Mouse (Mus musculus) cerebellum, adult 8-10 months (tissue): Measurements from ENCODE around the gene Nfkbil1.
A peak's percentile ranks its signal among the peaks of the same experiment; 100 is the strongest.

Experiments used
- DNase-seq: peaks from one replicate; pipeline ENCODE4 v3.0.0; 2022

Nfkbil1 gene

DNA sequence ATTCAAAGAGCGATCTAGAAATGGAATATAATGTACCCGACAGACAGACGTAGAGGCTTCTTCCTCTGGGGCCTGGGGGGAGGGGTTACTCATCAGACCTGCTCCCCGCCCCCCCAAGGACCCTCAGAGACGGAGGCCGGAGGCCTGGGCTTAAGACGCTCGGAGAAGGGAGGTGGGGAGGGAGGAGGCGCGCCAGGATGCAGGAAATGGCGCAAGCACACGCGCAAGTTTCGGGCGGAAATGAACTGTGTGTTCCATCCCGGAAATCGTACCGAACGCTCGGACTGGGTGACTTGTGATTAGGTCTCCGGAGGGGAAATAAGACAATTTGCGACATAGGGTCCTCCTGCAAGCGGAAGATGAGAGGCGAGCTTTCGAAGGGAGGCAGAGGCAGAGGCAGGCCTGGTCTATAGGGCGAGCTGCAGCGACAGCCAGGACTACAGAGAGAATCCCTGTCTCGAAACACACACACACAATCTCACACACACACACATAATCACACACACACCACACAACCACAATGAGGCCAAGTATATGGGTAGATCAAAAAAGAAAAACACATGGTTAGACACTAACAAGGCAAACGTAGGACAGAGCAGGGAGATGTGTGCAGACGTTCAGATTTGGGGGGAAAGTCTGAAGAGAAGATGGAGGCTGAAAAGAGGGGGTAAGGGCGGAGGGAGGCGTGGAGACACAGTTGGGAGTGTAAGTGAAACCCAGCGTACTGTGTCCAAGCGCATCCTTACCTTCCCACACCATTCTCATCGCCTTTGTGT lies at the start of gene Nfkbil1:
Gene Nfkbil1 (minus strand): TSS at position 179 of the 776 bp plus-strand sequence.
- DNase-seq = peak; percentile 86

- DNase-seq = no peak
Measured at GRCm38 (mm10) chr17:35280276-35280675, 44.7 kb upstream of the Nfkbil1 start.

DNA sequence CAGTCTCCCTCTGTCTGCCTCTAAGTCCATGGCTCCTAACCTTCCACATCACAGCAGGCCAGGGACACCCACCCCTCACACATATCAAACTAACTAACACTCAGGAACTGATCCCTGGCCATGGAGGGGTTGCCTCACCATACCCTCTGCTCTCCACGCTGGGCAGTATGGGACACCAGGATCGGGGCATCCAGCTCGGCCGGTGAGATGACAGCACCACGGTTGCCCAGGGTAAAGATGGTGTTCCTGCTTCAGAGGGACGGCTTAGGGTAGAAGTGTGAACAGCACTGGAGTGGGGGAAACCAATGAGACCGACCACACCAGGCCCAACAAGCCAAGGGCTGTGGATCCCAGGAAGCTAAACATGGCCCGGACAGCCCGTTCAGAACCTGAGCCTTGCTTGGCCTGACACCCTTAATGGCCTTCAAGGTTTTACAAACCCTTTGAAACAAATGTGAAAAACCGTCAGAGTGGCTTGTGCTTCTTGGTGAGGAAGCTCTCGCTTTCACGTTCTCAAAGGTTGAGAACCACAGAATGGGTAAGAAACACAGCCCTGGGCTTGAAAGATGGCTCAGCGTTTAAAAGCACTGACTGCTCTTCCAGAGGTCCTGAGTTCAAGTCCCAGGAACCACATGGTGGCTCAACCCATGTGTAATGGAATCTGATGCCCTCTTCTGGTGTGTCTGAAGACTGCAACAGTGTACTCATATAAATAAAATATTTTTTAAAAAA lies 43.5 kb upstream of the Nfkbil1 start:
- no peak for DNase-seq

GRCm38 (mm10) chr17:35278049-35278448 lies 42.5 kb upstream of the Nfkbil1 start:
- DNase-seq = no peak

GRCm38 (mm10) chr17:35276304-35276864 lies 40.8 kb upstream of the Nfkbil1 start:
- DNase-seq = no peak

- DNase-seq = peak; percentile 82
Measured at GRCm38 (mm10) chr17:35274770-35275169, 39.2 kb upstream of the Nfkbil1 start.

- DNase-seq = no peak
Measured at GRCm38 (mm10) chr17:35272249-35272648, 36.7 kb upstream of the Nfkbil1 start.

GRCm38 (mm10) chr17:35269653-35270347 lies 34.2 kb upstream of the Nfkbil1 start:
- no peak for DNase-seq

DNA sequence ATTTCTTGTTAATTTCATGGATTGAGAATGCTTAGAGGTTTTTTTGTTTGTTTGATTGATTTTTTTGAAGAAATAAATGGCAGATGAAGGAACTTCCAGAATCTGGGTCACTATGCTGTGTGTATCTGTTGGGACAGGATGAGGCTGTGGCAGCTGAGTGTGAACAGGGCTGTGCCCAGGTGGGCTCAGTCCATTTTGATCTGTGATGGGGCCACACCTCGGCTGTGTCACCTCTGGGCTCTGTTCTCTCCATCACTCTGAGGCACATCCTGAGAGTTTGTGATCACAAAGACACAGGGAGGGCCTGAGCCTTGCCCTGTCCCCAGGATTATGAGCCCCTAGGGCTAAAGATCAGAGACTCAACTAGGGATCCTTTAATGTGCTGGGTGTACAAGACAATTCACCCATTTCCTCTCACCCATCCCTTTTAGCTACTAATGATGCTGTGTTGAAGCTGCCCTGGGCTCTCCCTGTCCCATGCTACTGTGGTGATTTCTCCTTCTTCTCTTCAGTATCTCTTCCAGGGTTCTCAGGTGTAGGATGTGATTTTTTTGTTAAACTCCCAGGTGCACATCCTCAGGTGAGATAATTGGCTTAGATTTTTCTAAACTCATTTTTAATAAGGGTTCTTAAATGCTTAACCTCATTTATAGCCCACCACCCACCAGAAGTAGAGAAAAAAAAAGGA lies 32.0 kb upstream of the Nfkbil1 start:
- DNase-seq = no peak

- DNase-seq = no peak
Measured at GRCm38 (mm10) chr17:35263523-35263883, 27.9 kb upstream of the Nfkbil1 start.

DNA sequence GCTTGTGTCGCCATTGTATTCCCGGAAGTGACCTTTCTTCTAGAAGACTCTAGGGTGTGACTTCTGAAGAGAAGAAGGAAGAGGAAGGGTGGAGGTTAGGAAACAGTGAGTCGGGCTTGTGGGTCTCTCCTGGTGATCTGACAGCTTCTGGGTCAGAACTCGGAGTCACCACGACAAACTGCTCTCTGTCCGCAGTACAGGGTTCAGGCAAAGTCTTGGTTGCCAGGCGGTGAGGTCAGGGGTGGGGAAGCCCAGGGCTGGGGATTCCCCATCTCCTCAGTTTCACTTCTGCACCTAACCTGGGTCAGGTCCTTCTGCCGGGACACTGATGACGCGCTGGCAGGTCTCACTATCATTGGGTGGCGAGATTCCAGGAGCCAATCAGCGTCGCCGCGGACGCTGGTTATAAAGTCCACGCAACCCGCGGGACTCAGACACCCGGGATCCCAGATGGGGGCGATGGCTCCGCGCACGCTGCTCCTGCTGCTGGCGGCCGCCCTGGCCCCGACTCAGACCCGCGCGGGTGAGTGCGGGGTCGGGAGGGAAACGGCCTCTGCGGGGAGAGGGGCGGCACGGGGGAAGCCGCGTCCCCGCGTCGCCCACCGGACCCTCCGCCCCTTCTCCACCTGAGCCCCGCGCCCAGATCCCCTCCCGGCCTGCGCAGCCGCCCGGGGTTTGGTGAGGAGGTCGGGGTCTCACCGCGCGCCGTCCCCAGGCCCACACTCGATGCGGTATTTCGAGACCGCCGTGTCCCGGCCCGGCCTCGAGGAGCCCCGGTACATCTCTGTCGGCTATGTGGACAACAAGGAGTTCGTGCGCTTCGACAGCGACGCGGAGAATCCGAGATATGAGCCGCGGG lies 27.3 kb upstream of the Nfkbil1 start, which contains the start of gene H2-D1:
Gene H2-D1 (plus strand): TSS at position 67 of the 859 bp plus-strand sequence.
- peak; percentile 96 for DNase-seq

DNA sequence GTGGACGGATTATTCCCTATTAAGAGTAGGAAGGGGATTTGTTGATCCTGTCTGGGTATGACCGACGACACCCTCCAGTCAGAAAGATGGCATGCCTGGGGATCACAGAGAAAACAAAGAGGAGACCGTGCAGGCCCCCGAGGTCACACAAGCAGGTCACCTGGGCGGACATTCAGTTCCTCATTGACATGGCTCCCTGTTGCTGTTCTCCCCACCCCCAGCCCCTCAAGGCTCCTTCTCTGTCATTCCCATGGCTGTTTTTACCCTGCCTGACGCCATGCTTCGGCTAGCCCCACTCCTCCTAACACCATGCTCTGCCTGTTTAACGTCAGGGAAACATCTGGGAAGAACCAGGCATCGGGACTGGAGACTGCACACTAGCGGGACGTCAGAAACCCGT lies 26.1 kb upstream of the Nfkbil1 start:
- DNase-seq = peak; percentile 6

DNA sequence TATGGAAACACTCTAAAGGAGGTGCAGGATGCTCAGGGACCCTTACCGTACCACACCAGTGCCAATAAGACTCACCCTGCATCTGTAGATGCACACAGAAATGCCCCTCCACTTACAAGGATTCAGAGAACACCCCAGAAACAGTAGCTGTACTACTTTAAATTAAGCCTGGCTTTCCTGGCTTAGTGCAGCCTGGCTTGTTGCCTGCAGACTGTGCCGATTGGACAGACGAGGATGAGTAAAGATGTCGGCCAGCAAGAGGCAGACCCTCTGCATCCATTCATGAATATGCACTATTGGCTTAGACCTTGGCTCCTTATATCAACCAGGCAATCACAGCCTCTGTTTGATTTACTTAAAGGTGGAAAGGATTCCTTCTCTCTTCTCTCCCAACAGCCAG lies 24.0 kb upstream of the Nfkbil1 start:
- no peak for DNase-seq

- peak; percentile 15 for DNase-seq
Measured at GRCm38 (mm10) chr17:35258492-35259478, 23.2 kb upstream of the Nfkbil1 start.

GRCm38 (mm10) chr17:35257824-35258491 lies 22.4 kb upstream of the Nfkbil1 start:
- DNase-seq = peak; percentile 93

GRCm38 (mm10) chr17:35257378-35257777 lies 21.8 kb upstream of the Nfkbil1 start:
- no peak for DNase-seq

- no peak for DNase-seq
Measured at GRCm38 (mm10) chr17:35255704-35256103, 20.1 kb upstream of the Nfkbil1 start.

DNA sequence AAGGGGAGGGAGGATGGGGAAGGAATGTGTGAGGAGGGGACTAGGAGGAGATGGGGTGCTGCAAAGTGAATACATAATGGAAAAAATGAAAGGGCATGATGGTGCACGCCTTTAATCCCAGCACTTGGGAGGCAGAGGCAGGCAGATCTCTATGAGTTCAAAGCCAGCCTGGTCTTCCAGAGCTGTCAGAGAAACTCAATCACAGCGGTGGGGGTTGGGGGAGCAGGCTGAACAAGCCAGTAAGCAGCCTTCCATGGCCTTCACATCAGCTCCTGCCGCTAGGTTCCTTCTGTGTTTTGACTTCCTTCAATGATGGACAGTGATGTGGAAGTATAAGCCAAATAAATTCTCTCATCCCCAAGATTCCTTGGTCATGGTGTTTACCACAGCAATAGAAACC lies 19.7 kb upstream of the Nfkbil1 start:
- peak; percentile 7 for DNase-seq

DNA sequence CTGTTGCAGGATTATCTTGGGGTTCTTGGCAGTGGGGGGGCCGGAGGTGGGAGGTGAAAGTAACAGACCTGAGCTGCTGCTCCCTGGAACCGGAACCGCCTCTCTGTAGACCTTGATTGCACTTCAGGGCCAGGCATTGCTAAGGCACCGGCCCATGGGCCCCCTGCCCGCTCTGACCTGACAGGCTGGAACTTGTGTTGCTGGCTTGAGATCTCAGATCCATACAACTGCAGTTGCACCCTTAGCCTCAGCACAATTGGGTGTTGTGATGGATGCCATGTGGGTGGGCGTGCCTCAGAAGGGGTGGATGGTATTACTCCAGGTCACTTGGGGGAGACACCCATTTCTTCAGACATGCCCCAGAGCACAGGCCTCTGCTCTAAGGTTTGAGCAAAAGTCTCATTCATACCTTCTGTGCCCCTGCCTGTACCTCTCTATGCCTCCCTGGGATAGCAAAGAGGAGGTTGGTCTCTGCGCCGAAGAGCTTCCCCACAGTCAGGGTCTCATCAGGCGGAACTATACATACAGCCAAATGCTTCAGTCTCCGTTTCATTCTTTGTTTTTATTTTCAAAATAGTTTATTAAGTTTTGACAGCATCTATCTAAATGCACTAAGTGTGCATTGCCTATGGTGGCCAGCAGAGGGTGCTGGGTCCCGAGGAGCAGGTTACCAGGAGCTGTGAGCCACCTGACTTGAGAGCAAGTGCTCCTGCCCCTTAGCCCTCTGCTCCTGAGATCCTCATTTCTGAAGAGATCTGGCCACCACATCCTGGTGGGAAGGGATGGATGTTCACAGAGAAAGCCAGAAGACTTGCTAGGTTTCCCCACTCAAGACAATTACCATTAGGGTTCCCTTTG lies 18.9 kb upstream of the Nfkbil1 start:
- DNase-seq = peak; percentile 43
